Mouse (Mus musculus) small intestine, adult 2 months (tissue): ENCODE measurements around the gene Fmo3. TPM values are rescaled to one million over a fixed set of nuclear protein-coding genes. Genes with fewer than 3 reads are reported as not detected.

Experiments
- H3K27ac ChIP-seq: fragments of 200-500 bp; 2 replicates; pipeline ENCODE4 v1.5.1; 2012; ENCODE audit warnings: low read depth, low read length, control low read depth, inconsistent platforms; ENCODE audit not compliant: insufficient read depth
- H3K27me3 ChIP-seq: fragments of 200-500 bp; 2 replicates; pipeline ENCODE4 v1.6.1; 2012; ENCODE audit warnings: mild to moderate bottlenecking, moderate library complexity, low read length, inconsistent platforms; ENCODE audit not compliant: control insufficient read depth, insufficient read depth
- H3K36me3 ChIP-seq: fragments of 200-500 bp; 2 replicates; pipeline ENCODE4 v1.6.1; 2012; ENCODE audit warnings: mild to moderate bottlenecking, low read length, control low read depth, inconsistent platforms; ENCODE audit not compliant: control insufficient read depth, insufficient read depth
- H3K4me1 ChIP-seq: fragments of 200-500 bp; 2 replicates; pipeline ENCODE4 v1.6.1; 2012; ENCODE audit warnings: low read length, inconsistent platforms, mixed read lengths; ENCODE audit not compliant: control insufficient read depth, insufficient read depth, insufficient read length
- H3K4me3 ChIP-seq: fragments of 200-500 bp; 2 replicates; pipeline ENCODE4 v1.5.1; 2012; ENCODE audit warnings: low read depth, mild to moderate bottlenecking, control low read depth, inconsistent platforms, low read length, moderate library complexity
- CTCF ChIP-seq: fragments of 200-500 bp; IDR thresholded peaks from 2 replicates; pipeline ENCODE4 v1.5.1; 2012; ENCODE audit warnings: low read depth, mild to moderate bottlenecking, control low read depth, inconsistent platforms, low read length, moderate library complexity, mixed read lengths; ENCODE audit not compliant: insufficient replicate concordance, insufficient read length; ENCODE audit errors: extremely low read depth
- POLR2A ChIP-seq: fragments of 200-500 bp; IDR thresholded peaks from 2 replicates; pipeline ENCODE4 v1.6.1; 2012; ENCODE audit warnings: low read depth, mild to moderate bottlenecking, control low read depth, inconsistent platforms, low read length, moderate library complexity
- WGBS: fragments of 180-500 bp; shearing (Covaris S2); methylation state at CpG from one replicate; pipeline ENCODE4 v1.1.7; 2018; 5-methylcytosine and 5-hydroxymethylcytosine counted together
- polyA plus RNA-seq: library from polyadenylated mRNA; depleted of rRNA; stranded (reverse); fragments of >200 nt; gene quantifications from 2 replicates; pipeline ENCODE4 v1.2.3, GENCODE M21; 2012

Fmo3 gene
- polyA plus RNA-seq, 1 experiment = not detected

- WGBS = 84% methylated on average over 2 of the region's 2 CpGs
- Histone ChIP-seq H3K27me3 (no peaks in the 10 kb centered on the region), H3K36me3 (no peaks in the 10 kb centered on the region), H3K27ac (no peak overlapping the region), H3K4me3 (no peak overlapping the region), H3K4me1 (no peaks in the 10 kb centered on the region)
- TF ChIP-seq CTCF (no peak), POLR2A (no peak)
These were observed 1.9 kb upstream of the Fmo3 start for GRCm38 (mm10) chr1:162986121-162986748.

GRCm38 (mm10) chr1:162963556-162963955, 20.8 kb downstream of the Fmo3 start:
- TF ChIP-seq CTCF = no peak
- TF ChIP-seq POLR2A = no peak
- no peaks in the 10 kb centered on the region for H3K36me3 ChIP-seq
- no peak overlapping the region for H3K27ac ChIP-seq
- H3K4me3 ChIP-seq = no peak overlapping the region
- WGBS = 59% methylated on average over 2 of the region's 2 CpGs
- no peaks in the 10 kb centered on the region for H3K4me1 ChIP-seq
- H3K27me3 ChIP-seq = no peaks in the 10 kb centered on the region

GRCm38 (mm10) chr1:162957422-162957821, 26.9 kb downstream of the Fmo3 start:
- Histone ChIP-seq H3K36me3 (no peaks in the 10 kb centered on the region), H3K27ac (no peak overlapping the region), H3K27me3 (no peaks in the 10 kb centered on the region), H3K4me3 (no peak overlapping the region), H3K4me1 (0 out of 2 replicates have a peak, but pooled peaks cover 2% of the 10 kb centered on the region)
- TF ChIP-seq POLR2A (no peak), CTCF (no peak)
- 67% methylated on average over 1 of the region's 1 CpGs for WGBS

- no peaks in the 10 kb centered on the region for H3K36me3 ChIP-seq
- H3K27me3 ChIP-seq = no peaks in the 10 kb centered on the region
- WGBS = 37% methylated on average over 2 of the region's 2 CpGs
- H3K4me1 ChIP-seq = 0 out of 2 replicates have a peak, but pooled peaks cover 2% of the 10 kb centered on the region
- H3K4me3 ChIP-seq = no peak overlapping the region
- TF ChIP-seq CTCF (no peak), POLR2A (no peak)
- H3K27ac ChIP-seq = no peak overlapping the region
These were observed 31.2 kb downstream of the Fmo3 start for GRCm38 (mm10) chr1:162953079-162953478.

- TF ChIP-seq CTCF = no peak
- TF ChIP-seq POLR2A = no peak
- H3K4me3 ChIP-seq = no peak overlapping the region
- H3K27ac ChIP-seq = no peak overlapping the region
- H3K36me3 ChIP-seq = no peaks in the 10 kb centered on the region
- H3K27me3 ChIP-seq = no peaks in the 10 kb centered on the region
- WGBS = 91% methylated on average over 1 of the region's 1 CpGs
- 0 out of 2 replicates have a peak, but pooled peaks cover 2% of the 10 kb centered on the region for H3K4me1 ChIP-seq
These were observed 34.6 kb downstream of the Fmo3 start for GRCm38 (mm10) chr1:162949763-162950162.

- Histone ChIP-seq H3K27me3 (no peaks in the 10 kb centered on the region), H3K27ac (no peak overlapping the region), H3K4me3 (no peak overlapping the region), H3K4me1 (no peaks in the 10 kb centered on the region), H3K36me3 (no peaks in the 10 kb centered on the region)
- TF ChIP-seq POLR2A (no peak), CTCF (no peak)
- 94% methylated on average over 6 of the region's 6 CpGs for WGBS
These were observed 36.4 kb downstream of the Fmo3 start for GRCm38 (mm10) chr1:162947934-162948333.

- Histone ChIP-seq H3K27me3 (no peaks in the 10 kb centered on the region), H3K36me3 (no peaks in the 10 kb centered on the region), H3K4me1 (no peaks in the 10 kb centered on the region), H3K27ac (no peak overlapping the region), H3K4me3 (no peak overlapping the region)
- WGBS = 50% methylated on average over 4 of the region's 4 CpGs
- TF ChIP-seq POLR2A (no peak), CTCF (peak; percentile 5; the same call in 1 of the 2 replicates)
These were observed 37.3 kb downstream of the Fmo3 start for GRCm38 (mm10) chr1:162946837-162947558.
